Mouse (Mus musculus) C2C12 (cell line): ENCODE results near the gene Sdha. TPM values are rescaled to one million over a fixed set of nuclear protein-coding genes. Genes with fewer than 3 reads are reported as not detected.

ENCODE experiments used
- H3K27me3 ChIP-seq: one replicate; pipeline ENCODE4 v1.6.1; 2011; ENCODE audit not compliant: control insufficient read depth, insufficient read depth, insufficient read length
- H3K36me3 ChIP-seq: one replicate; pipeline ENCODE4 v1.6.1; 2011; ENCODE audit not compliant: control insufficient read depth, insufficient read depth
- H3K4me3 ChIP-seq: one replicate; pipeline ENCODE4 v1.5.1; 2011; ENCODE audit warnings: mild to moderate bottlenecking, control low read depth; ENCODE audit not compliant: poor library complexity, insufficient read depth, severe bottlenecking
- H3K79me2 ChIP-seq: one replicate; pipeline ENCODE4 v1.6.1; 2011; ENCODE audit not compliant: control insufficient read depth, insufficient read depth
- H3K79me3 ChIP-seq: one replicate; pipeline ENCODE4 v1.6.1; 2011; ENCODE audit warnings: low read depth, control low read depth
- H3ac ChIP-seq: one replicate; pipeline ENCODE3; 2011; ENCODE audit warnings: low read depth; ENCODE audit not compliant: control insufficient read depth, insufficient read length
- CEBPB ChIP-seq: IDR thresholded peaks from one replicate; pipeline ENCODE4 v1.6.1; 2011; ENCODE audit warnings: low read depth, mild to moderate bottlenecking, control low read depth, moderate library complexity
- CTCF ChIP-seq: IDR thresholded peaks from one replicate; pipeline ENCODE4 v1.5.1; 2011; ENCODE audit not compliant: control insufficient read depth, insufficient read depth, insufficient read length
- FOSL1 ChIP-seq: IDR thresholded peaks from one replicate; pipeline ENCODE4 v1.8.0; 2011; ENCODE audit warnings: mild to moderate bottlenecking, low read length; ENCODE audit not compliant: poor library complexity, insufficient read depth, severe bottlenecking
- MAX ChIP-seq: IDR thresholded peaks from one replicate; pipeline ENCODE4 v1.6.1; 2011; ENCODE audit warnings: mild to moderate bottlenecking, control low read depth
- MYOD1 ChIP-seq: IDR thresholded peaks from one replicate; pipeline ENCODE4 v1.6.1; 2011; ENCODE audit warnings: low read depth; ENCODE audit not compliant: control insufficient read depth, insufficient read length
- MYOG ChIP-seq: IDR thresholded peaks from one replicate; pipeline ENCODE4 v1.6.1; 2011; ENCODE audit not compliant: control insufficient read depth, insufficient read length; ENCODE audit errors: extremely low read depth
- USF1 ChIP-seq: IDR thresholded peaks from one replicate; pipeline ENCODE4 v1.6.1; 2011; ENCODE audit warnings: low read depth, mild to moderate bottlenecking, control low read depth, moderate library complexity
- polyA plus RNA-seq: library from polyadenylated mRNA; unstranded; fragments of >200 nt; fragmentation: generic; extraction: Trizol; gene quantifications from one replicate; pipeline ENCODE4 v1.2.1, GENCODE M21; 2012; ENCODE audit warnings: missing spikeins

Sdha gene
- polyA plus RNA-seq, 1 experiment, result 166 TPM

DNA sequence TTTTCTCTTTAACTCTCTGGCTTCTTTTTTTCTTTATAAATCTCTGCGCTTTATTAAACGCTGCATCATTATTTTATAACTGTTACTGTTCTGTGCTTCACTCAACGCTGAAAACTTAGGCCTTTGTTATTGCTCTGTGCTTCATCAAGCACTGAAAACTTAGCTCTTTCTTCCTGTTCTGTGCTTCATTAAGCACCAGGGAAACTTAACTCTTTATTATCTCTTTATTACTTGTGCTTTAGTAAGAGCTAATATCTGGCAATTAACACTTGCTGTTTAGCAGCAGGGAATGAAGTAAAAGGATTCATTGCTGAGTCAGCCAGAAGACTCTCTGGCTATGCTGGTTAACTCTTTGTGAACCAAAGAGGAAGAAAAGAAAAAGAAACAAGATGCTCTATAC, 32.2 kb upstream of the Sdha start:
- Histone ChIP-seq H3K36me3 (no peaks in the 10 kb centered on the region), H3K79me3 (no peaks in the 10 kb centered on the region)

DNA sequence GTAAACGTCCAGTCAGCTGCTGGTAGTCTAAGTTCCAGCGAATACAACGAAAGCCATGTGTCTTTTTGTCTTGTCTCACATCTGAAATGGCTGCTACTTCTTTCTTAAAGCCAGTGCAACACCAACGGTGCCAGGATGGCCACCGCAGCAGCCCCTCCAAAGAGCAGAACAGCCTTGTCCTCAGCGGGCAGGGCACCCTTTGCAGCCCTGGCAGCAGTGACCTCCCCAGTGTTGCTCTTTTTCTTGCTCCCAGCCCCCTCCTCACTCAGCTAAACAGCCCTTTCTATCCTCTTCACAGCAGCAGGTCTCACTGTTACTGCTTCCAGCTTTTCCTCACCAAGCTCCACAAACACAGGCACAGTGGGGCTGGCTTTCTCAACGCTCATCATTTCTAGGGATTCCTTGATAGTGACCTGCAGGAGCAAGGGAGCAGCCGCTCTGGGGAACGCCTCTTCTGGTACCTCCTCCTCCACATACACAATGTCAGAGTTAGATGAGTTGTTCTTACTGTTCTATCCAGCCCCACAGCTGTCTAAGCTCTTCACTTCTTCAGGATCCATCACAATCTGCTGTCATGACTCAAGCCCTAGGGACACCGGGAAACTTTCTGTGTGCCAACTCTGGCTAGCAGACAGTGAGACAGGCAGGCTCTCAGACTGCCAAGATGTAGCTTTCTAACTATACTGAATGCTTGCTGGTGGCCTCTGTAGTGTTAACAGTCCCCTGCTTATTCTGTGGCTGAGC, 31.6 kb upstream of the Sdha start:
- Histone ChIP-seq H3K79me3 (no peaks in the 10 kb centered on the region), H3K79me2 (no peaks in the 10 kb centered on the region), H3K27me3 (no peaks in the 10 kb centered on the region), H3K36me3 (no peaks in the 10 kb centered on the region), H3ac (peak overlapping the region; percentile 35), H3K4me3 (no peak overlapping the region)
- TF ChIP-seq MAX, result no peak
- peak; percentile 94 for TF ChIP-seq MYOD1

More for the DNA sequence above, 32.2 kb upstream of the Sdha start:
- H3ac ChIP-seq, result no peak overlapping the region
- no peak for TF ChIP-seq MAX
- TF ChIP-seq CTCF, result no peak
- no peak for TF ChIP-seq FOSL1
- TF ChIP-seq MYOG, result no peak
- no peak for TF ChIP-seq USF1
- no peak for TF ChIP-seq CEBPB
- TF ChIP-seq MYOD1, result no peak
- no peak overlapping the region for H3K4me3 ChIP-seq
- H3K79me2 ChIP-seq, result no peaks in the 10 kb centered on the region
- H3K27me3 ChIP-seq, result no peaks in the 10 kb centered on the region

DNA sequence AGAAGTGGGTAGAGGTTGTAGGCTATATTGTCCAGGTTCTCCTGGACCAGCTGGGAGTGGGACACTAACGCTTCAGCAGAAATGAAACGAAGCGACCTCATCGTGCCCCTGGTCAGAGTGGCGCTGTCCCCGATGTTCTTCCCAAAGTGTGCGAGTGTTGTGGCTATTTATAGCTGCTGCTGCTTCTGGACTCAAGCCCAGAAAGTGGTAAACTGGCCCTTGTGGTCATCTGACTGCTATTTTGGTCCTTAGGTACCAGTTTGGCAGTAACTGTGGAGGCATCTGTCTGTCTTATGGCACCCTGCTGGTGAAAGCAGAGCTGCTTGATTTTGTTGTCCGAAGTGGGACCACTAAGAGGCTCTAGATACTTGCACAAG, 13.8 kb upstream of the Sdha start, which contains the start of gene Lrrc14b:
Gene Lrrc14b, minus strand, starts transcription at position 147 of the 377 bp plus-strand sequence.
- H3K36me3 ChIP-seq, result peaks cover 19% of the 10 kb centered on the region
- no peaks in the 10 kb centered on the region for H3K27me3 ChIP-seq
- no peaks in the 10 kb centered on the region for H3K79me3 ChIP-seq
- no peak within 1 kb of the TSS for H3K4me3 ChIP-seq
- H3K79me2 ChIP-seq, result no peaks in the 10 kb centered on the region
- peak within 1 kb of the TSS; percentile 3 for H3ac ChIP-seq
- TF ChIP-seq FOSL1 (no peak), CTCF (no peak), USF1 (peak; percentile 24)

DNA sequence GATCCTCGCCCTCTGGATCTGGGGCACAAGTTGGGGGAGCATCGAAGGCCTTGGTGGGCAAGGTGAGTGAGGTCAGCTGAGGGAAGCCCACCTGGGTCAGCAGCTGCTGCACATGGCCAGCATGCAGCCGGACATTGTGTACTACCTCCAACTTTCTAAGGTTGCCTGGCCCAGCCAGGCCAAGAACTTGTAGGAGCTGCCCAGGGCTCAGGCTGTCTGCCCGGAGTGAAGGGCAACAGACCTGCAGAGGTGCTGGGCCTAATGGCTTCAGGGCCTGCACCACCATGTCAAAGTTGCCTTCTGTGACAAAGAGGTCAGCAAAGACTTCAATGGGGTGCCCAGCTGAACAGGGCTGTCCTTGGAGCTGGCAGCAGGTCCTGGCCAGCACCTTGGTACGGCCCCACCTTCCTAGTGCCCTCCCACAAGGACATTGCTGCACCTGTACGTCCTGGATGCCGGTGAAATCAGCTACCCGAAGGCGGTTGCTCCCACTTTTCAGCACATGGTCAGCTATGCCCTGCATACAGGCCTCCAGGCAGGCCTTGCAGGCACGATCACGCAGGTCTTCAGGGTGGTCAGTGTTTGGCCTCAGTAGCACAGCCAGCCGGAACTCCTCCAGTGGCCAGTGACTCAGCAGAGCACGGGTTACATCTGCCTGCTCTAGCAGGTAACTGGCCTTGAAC, 13.2 kb upstream of the Sdha start:
- H3ac ChIP-seq, result peak overlapping the region; percentile 3
- no peaks in the 10 kb centered on the region for H3K27me3 ChIP-seq
- no peak overlapping the region for H3K4me3 ChIP-seq
- H3K36me3 ChIP-seq, result peaks cover 23% of the 10 kb centered on the region
- H3K79me2 ChIP-seq, result no peaks in the 10 kb centered on the region
- H3K79me3 ChIP-seq, result peaks cover under 1% of the 10 kb centered on the region
- TF ChIP-seq MAX (peak; percentile 4), CTCF (no peak)

DNA sequence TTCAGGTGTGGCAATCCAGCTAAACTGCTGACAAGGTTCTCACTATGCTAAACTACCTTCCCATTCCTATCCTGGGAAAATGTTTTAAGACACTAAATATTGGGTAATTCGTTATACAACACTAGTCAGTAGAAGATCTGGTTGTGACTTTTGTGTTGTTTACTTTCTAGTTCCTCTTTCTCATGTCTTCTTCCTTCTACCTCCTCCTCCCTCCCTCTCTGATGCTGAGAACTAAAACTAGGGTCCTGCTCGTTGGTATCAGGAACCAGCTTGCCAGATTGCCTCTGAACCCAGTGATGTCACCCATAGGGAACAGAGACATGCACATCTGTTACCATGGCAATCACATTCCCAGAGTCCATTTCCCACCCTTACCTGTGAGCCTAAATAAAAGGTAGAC, 12.1 kb upstream of the Sdha start:
- H3K36me3 ChIP-seq, result peaks cover 34% of the 10 kb centered on the region
- TF ChIP-seq CTCF (no peak), MYOG (no peak), FOSL1 (no peak), USF1 (no peak), MYOD1 (no peak), CEBPB (no peak), MAX (no peak)
- no peak overlapping the region for H3K4me3 ChIP-seq
- H3K79me3 ChIP-seq, result peaks cover 3% of the 10 kb centered on the region
- no peak overlapping the region for H3ac ChIP-seq
- no peaks in the 10 kb centered on the region for H3K79me2 ChIP-seq
- H3K27me3 ChIP-seq, result no peaks in the 10 kb centered on the region

- peaks cover 70% of the 10 kb centered on the region for H3K36me3 ChIP-seq
- H3ac ChIP-seq, result no peak overlapping the region
- no peak overlapping the region for H3K4me3 ChIP-seq
- peaks cover 44% of the 10 kb centered on the region for H3K79me2 ChIP-seq
- TF ChIP-seq MYOG (no peak), MAX (no peak), CTCF (no peak), MYOD1 (no peak), FOSL1 (no peak), USF1 (no peak), CEBPB (no peak)
- H3K27me3 ChIP-seq, result no peaks in the 10 kb centered on the region
- H3K79me3 ChIP-seq, result peaks cover 46% of the 10 kb centered on the region
Observed at GRCm38 (mm10) chr13:74356491-74356890, 6.4 kb upstream of the Sdha start.
